Mouse (Mus musculus) spleen, adult 12 weeks (tissue): ENCODE measurements around the gene Ctf2.

Experiments used
- DNase-seq: peaks from one replicate; pipeline ENCODE4 v3.0.0; 2022; ENCODE audit warnings: low spot score

Gene Ctf2

DNA sequence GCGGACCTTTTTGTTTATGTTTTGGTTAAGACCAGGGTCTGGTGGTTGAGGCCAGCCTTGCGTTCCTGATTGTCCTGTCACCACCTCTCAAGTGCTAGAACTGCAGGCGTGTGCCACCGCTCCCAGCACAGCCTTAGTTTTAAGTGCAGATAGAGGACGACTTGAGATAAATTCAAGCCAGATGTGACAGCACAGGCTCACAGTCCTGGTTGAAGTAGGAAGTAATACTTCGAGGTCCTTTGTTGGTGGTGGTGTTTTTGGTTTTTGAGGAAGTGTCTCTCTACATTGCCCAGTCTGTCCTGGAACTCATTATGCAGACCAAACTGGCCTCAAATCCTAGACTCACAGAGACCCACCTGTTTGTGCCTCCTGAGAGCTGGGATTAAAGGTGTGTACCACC is 27.8 kb upstream of the Ctf2 start:
- DNase-seq: no peak

DNA sequence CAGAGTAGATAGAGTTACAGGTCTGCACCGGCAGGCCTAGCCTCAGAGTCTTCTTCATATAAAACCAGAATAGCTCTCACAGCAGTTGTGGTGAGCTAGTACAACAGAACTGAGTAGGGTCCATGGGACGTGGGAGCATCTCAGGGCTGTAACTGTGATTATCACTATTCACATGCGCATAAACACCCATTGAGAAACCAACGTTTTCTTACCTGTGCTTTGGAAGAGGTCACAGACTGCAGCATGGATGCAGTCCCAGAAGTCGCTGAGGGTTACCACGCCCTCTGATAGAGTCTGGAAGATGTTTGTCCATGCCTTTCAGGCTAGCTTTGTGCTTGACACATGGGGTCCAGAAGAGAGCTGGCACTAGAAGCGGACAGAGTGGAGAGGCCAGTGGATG is 21.8 kb upstream of the Ctf2 start:
- no peak for DNase-seq

DNA sequence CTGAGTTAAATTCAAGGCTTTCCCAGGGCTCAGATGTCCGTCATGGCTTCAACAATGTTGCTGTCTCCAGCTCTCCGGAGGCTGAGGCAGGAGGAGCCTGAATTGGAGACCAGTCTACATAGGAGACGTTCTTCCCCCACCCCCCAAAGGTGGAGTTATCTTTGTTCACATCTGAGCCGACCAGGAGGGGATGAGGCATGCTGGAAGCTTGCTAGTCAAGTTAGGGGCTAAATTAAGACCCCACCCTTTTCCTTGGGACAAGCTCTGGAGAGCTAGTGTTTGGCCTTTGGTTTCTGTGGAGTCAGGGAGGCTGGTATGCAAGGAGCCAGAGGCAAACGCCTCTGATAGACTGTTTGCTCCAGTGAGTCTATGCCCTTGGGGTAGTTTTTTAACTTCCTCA is 21.2 kb upstream of the Ctf2 start:
- DNase-seq: no peak

- no peak for DNase-seq
Observed at GRCm38 (mm10) chr7:127752069-127752468, 20.1 kb upstream of the Ctf2 start.

- no peak for DNase-seq
Observed at GRCm38 (mm10) chr7:127751619-127752018, 19.7 kb upstream of the Ctf2 start.

DNA sequence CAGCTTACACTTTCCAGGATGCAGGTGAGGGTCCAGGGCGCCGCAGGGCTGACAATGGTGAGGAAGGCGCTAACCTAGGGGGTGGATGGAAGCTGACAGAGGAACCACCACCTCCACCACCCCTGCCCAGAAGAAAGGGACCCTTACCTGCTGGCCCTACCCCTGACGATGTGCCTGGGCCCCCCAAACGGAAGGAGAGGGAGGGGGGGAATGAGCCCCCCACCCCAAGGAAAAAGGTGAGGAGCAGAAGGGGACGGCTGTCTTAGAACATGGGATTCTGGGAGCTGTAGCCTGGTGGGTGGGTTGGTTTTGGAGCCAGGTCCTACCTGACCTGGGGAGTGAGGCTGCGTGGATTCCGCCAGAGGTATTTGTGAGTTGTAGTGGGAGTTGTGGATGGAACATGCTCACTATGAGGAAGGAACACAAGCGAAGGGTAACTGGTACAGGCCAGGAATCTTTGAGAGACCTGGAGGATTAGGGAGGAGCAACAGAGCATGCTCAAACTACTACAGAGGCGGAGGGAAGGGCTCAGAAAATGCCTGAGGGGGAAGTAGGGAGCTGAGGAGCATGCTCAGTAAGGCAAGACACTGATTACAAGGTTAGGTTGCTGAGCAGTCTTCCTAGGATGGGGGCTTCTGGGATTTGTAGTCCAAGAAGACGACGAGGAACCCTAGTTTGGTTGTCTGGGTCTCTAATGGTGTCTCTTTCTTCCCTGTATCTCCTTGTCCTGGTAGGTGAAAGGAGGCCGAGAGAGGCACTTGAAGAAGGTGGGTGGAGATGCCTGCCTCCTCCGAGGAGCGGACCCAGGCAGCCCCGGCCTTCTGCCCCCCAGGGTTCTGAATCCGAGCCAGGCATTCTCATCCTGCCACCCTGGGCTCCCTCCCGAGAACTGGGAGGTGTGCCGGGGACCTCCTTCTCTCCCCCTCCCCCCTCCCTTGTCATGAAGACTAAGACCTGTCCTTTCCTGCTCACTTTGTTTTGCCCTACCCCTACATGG is 18.5 kb upstream of the Ctf2 start:
- no peak for DNase-seq

DNA sequence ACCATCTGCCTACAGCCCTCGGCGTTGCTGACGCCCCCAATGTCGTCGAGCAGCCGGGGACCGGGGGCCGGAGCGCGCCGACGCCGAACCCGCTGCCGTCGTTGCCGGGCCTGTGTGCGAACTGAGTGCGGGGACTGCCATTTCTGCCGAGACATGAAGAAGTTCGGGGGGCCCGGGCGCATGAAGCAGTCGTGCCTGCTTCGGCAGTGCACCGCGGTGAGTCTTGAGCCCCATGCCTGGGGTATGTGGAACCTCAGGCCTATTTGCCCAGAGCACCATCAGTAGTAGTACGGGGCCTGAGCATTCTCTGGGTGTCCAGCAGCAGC is 16.2 kb upstream of the Ctf2 start:
- no peak for DNase-seq

DNA sequence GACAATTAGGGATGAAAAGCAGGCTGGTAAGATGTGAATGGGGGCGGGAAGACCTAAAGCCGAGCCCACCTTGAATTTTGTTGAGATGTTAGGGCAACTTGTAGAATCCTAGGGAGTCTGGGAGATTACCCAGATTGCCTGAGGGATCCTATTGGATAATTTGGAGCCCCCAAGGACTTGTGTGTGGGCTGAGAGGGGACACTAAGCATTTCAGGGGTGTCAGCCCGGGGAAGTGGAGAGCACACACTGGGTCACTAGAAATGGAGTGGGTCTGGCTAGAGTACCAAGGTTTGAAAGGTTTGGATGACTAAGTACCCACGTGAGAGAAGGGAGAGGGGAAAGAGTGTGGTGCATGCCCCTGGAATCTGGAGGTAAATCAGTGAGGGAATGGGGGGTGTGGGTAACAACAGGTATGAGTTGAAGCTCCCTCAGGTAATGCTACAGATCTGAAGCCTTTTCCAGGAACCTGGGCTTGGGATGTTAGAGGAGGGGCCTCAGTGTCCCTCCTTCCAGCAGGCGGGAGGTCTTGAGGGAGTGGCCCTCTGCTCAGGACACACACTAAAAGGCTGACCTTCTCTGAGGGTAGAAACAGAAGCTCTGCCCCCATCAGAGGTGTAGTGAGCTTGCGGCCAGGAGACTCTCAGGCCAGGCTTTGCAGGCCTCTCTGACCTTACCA is 15.7 kb upstream of the Ctf2 start:
- no peak for DNase-seq

- no peak for DNase-seq
Observed at GRCm38 (mm10) chr7:127746494-127747491, 14.8 kb upstream of the Ctf2 start.

GRCm38 (mm10) chr7:127745652-127746493 is 13.9 kb upstream of the Ctf2 start:
- peak; percentile 66 for DNase-seq

- DNase-seq: peak; percentile 70
Observed at GRCm38 (mm10) chr7:127745251-127745651, 13.3 kb upstream of the Ctf2 start.

- peak; percentile 42 for DNase-seq
Observed at GRCm38 (mm10) chr7:127744366-127745045, 12.5 kb upstream of the Ctf2 start, which contains the start of gene Fbxl19. Fbxl19 (plus strand) TSS chr7:127744543.

GRCm38 (mm10) chr7:127730170-127730569 is 1.8 kb downstream of the Ctf2 start:
- no peak for DNase-seq

DNA sequence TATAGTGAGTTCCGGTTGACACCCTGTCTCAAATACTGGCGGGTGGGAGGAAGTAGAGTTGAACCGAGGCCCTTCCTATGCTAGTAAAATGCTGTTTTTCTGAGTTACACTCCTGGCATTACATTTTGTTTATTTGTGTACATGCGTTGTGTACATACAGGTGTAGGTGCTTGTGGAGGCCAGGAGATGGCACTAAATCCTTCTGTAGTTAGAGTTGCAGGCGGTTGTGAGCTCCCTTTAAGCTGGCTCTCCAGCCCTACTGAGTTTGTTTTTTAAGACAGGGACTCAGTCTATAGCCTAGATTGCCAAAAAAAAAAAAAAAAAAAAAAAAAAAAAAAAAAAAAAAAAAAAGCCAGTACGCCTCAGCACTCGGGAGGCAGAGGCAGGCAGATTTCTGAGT is 4.1 kb downstream of the Ctf2 start:
- DNase-seq: no peak

DNA sequence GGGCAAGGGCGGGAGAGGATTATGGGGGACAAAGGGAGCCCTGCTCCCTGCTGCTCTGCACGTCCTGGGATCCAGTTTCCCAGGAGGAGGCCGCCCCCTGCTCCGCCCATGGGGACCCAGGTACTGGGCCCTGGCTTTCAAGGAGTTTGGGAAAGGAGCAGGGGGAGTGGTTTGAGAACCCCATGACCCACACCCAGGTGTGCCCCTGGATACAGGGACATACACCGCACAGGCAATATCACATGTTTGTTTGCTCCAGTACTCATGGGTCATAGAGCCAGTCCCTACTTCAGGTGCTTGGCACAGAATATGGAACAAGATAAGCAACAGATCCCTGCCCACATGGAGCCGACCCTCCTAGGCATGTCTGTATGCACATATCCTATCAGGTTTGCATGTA is 6.0 kb downstream of the Ctf2 start:
- no peak for DNase-seq

DNA sequence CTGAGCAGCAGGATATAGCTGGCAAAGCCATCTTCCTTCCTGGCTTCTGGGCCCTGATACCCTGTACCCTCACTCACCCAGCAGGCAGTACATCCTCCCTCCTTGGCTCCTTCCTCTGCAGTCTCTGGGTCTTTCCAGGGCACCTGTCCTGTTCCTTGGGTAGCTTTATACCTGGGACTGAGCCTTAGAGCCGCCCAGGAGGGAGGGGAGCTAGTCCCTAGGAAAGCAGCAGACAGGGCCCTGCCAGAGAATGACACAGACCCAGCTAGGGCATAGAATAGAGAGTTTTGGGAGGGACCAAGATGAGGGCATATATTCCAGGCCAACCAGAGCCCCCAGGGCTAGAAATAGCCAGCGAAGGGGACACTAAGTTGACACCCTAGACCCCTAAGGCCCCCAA is 6.5 kb downstream of the Ctf2 start:
- no peak for DNase-seq

GRCm38 (mm10) chr7:127719258-127719657 is 12.7 kb downstream of the Ctf2 start:
- DNase-seq: no peak

DNA sequence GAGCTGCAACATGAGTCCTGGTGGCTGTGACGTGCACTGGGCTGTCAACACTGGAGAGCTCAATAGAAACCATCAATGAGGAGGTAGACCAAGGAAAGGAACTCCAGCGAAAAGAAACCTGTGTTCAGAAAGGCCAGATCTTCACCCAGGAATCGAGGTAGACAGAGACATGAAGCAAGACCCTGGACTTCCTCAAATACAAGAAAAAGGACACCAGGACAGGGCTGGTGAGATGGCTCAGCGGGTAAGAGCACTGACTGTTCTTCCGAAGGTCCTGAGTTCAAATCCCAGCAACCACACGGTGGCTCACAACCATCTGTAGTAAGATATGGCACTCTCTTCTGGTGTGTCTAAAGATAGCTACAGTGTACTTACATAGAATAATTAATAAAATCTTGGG is 13.6 kb downstream of the Ctf2 start:
- no peak for DNase-seq

GRCm38 (mm10) chr7:127716992-127717391 is 15.0 kb downstream of the Ctf2 start:
- DNase-seq: peak; percentile 42

GRCm38 (mm10) chr7:127714816-127715215 is 17.1 kb downstream of the Ctf2 start:
- no peak for DNase-seq
